Mouse (Mus musculus) intestine, embryonic 14.5 days (tissue): ENCODE data around the gene Fam213a. TPM values are rescaled to one million over a fixed set of nuclear protein-coding genes. Genes with fewer than 3 reads are reported as not detected.

Experiments used
- ATAC-seq: fragments of 200-750 bp; cut with Nextera tagmentation; replicated peaks from 2 replicates; pipeline ENCODE4 v1.8.0; 2017; ENCODE audit warnings: low read depth, moderate number of reproducible peaks, moderate TSS enrichment, moderate library complexity; ENCODE audit not compliant: low FRiP score, low TSS enrichment
- DNase-seq: peaks from one replicate; pipeline ENCODE4 v3.0.0-alpha.2; 2018; ENCODE audit warnings: low spot score
- H3K27ac ChIP-seq: fragments of 300-500 bp; sonication (generic); 2 replicates; pipeline ENCODE4 v1.5.1; 2014; ENCODE audit warnings: low read depth, mild to moderate bottlenecking, control low read depth
- H3K27me3 ChIP-seq: fragments of 300-500 bp; sonication (generic); replicated peaks from 2 replicates; pipeline ENCODE4 v1.6.1; 2014; ENCODE audit warnings: low read length, control low read depth; ENCODE audit not compliant: control insufficient read depth, insufficient read depth
- H3K36me3 ChIP-seq: fragments of 300-500 bp; sonication (generic); 2 replicates; pipeline ENCODE4 v1.6.1; 2014; ENCODE audit warnings: low read length, control low read depth; ENCODE audit not compliant: control insufficient read depth, insufficient read depth
- H3K4me1 ChIP-seq: fragments of 300-500 bp; sonication (generic); replicated peaks from 2 replicates; pipeline ENCODE4 v1.6.1; 2014; ENCODE audit warnings: low read length, control low read depth, mixed read lengths; ENCODE audit not compliant: control insufficient read depth, insufficient read depth
- H3K4me2 ChIP-seq: fragments of 300-500 bp; sonication (generic); 2 replicates; pipeline ENCODE4 v1.6.1; 2014; ENCODE audit warnings: low read length
- H3K4me3 ChIP-seq: fragments of 300-500 bp; sonication (generic); 2 replicates; pipeline ENCODE4 v1.5.1; 2014; ENCODE audit warnings: low read depth, low read length, control low read depth, mixed read lengths
- H3K9ac ChIP-seq: fragments of 300-500 bp; sonication (generic); 2 replicates; pipeline ENCODE4 v1.6.1; 2014; ENCODE audit warnings: mild to moderate bottlenecking, low read length
- H3K9me3 ChIP-seq: fragments of 300-500 bp; sonication (generic); 2 replicates; pipeline ENCODE4 v1.6.1; 2016; ENCODE audit warnings: low read length, control low read depth; ENCODE audit not compliant: control insufficient read depth
- WGBS: fragments of 180-500 bp; shearing (Covaris S2); extraction: QIAGEN DNeasy Blood & Tissue Kit; methylation state at CpG from one replicate; pipeline ENCODE4 v1.1.7; 2014; 5-methylcytosine and 5-hydroxymethylcytosine counted together
- polyA plus RNA-seq: library from polyadenylated mRNA; unstranded; fragments of >200 nt; fragmentation: Nextera tagmentation; extraction: Ambion mirVana; gene quantifications from 2 replicates; pipeline ENCODE4 v1.2.1, GENCODE M21; 2014

The Fam213a gene
- polyA plus RNA-seq, 1 experiment from 2014 or later, result 46.3 TPM

- DNase-seq, result peak; percentile 66
- 8% methylated on average over 6 of the region's 6 CpGs for WGBS
- Histone ChIP-seq H3K4me1 (peaks cover 21% of the 10 kb centered on the region), H3K4me2 (peak overlapping the region; percentile 62), H3K27ac (peak overlapping the region; percentile 71; the same call in 1 of the 2 replicates), H3K9me3 (no peaks in the 10 kb centered on the region), H3K9ac (peak overlapping the region; percentile 51), H3K36me3 (no peaks in the 10 kb centered on the region), H3K27me3 (no peaks in the 10 kb centered on the region), H3K4me3 (peak overlapping the region; percentile 78)
- no peak for ATAC-seq
These were observed 46.0 kb downstream of the Fam213a start for GRCm38 (mm10) chr14:40967598-40967900.

GRCm38 (mm10) chr14:40966862-40967597 is 46.6 kb downstream of the Fam213a start:
- Histone ChIP-seq H3K27me3 (no peaks in the 10 kb centered on the region), H3K36me3 (no peaks in the 10 kb centered on the region), H3K27ac (peak overlapping the region; percentile 90), H3K4me3 (peak overlapping the region; percentile 78), H3K9ac (peak overlapping the region; percentile 92), H3K4me1 (peaks cover 25% of the 10 kb centered on the region), H3K9me3 (no peaks in the 10 kb centered on the region), H3K4me2 (peak overlapping the region; percentile 85)
- under 1% methylated on average over 58 of the region's 62 CpGs for WGBS
- DNase-seq (peak; percentile 99), ATAC-seq (peak; percentile 93)

DNA sequence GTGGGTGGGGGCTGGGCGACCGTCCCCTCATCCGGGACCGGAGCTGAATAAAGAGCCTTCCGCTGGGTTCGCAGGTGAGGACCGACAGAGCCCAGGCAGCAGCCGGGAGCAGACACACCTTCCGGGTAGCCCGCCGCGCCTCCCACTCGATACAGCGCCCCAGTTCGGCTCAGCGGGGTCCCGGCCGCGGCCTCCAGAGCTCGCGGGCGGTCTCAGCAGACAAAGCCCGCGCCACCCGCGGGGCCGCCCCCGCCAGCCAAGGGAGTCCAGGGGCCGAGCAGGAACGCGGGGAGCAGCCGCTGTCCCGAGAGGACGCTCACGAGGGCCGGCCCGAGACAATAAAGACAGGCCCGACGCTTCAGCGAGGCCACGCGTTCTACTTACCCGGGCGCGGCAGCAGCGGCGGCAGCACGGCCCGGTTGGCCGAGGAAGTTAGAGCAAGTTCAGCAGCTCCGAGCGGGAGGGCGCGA is 47.2 kb downstream of the Fam213a start, which contains the start of gene Tspan14:
Gene Tspan14 (minus strand): TSS at position 416 of the 470 bp plus-strand sequence.
- H3K27me3 ChIP-seq, result no peaks in the 10 kb centered on the region
- no peaks in the 10 kb centered on the region for H3K36me3 ChIP-seq
- ATAC-seq, result peak; percentile 70
- peak within 1 kb of the TSS; percentile 78 for H3K4me3 ChIP-seq
- DNase-seq, result no peak
- H3K9me3 ChIP-seq, result no peaks in the 10 kb centered on the region
- peak within 1 kb of the TSS; percentile 90 for H3K27ac ChIP-seq
- WGBS, result under 1% methylated on average over 52 of the region's 54 CpGs
- H3K4me2 ChIP-seq, result peak within 1 kb of the TSS; percentile 85
- H3K4me1 ChIP-seq, result peaks cover 25% of the 10 kb centered on the region
- H3K9ac ChIP-seq, result peak within 1 kb of the TSS; percentile 92

DNA sequence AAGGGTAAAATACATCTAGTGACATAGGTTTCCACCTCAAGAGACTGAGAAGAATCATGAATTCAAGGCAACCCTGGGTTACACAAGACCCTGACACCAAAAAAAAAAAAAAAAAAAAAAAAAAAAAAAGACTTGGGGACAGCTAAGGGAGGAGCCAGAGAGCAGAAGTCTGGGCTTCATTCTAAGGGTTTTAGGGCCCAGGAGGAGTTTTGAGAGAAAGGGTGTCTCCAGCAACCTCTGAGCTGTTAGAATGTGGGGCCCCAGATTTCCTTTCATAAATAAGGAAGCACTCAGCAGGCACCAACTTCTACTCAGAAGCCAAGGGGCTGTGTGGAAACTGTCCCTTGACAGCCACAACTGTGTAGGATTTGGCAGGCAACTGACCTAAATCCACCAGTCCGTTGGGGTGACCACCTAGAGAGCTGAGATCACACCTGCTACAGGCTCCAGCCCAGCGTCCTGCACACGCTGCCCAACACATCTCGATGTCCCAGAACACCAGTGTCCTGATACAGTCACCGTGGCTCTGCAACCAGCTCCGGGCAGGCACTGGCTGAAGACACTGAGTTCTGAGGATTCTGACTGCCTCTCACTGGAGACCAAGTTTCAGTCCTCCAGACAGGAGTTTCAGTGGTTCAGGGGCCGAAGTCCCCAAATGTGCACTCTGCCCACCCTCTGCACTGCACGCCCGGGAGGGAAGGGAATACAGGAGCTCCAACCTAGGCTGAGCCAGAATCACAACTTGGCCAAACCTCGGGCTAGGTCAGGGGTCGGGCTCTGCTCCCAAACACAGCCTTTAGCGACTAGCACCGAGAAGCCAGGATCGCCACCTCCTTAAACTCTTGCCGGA is 47.9 kb downstream of the Fam213a start:
- Histone ChIP-seq H3K4me3 (peak overlapping the region; percentile 78), H3K27me3 (no peaks in the 10 kb centered on the region), H3K4me2 (peak overlapping the region; percentile 85), H3K4me1 (peaks cover 25% of the 10 kb centered on the region), H3K9ac (peak overlapping the region; percentile 92), H3K36me3 (no peaks in the 10 kb centered on the region), H3K9me3 (no peaks in the 10 kb centered on the region), H3K27ac (peak overlapping the region; percentile 90)
- DNase-seq (peak; percentile 81), ATAC-seq (peak; percentile 4)
- WGBS, result under 1% methylated on average over 15 of the region's 15 CpGs

DNA sequence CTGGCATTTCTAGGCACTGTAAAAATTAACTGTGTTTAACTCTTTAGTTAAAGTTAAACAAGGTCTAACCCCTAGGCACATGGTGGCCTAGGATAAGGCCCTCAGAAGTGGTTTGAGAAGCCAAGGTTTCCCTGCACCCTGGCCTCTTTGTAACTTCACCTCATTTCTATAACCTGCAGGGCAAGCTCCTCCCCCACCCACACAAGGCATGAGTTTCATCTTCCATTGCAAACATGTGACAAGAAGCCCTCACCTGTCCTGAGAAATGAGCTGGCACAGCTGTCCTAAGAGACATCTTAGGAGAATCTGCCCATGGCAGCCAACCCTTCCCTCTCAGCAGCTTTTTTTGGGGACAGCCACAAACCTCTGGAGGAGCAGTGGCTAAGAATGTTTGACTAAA is 48.7 kb downstream of the Fam213a start:
- peak overlapping the region; percentile 85 for H3K4me2 ChIP-seq
- no peak for DNase-seq
- no peak overlapping the region for H3K27ac ChIP-seq
- H3K4me1 ChIP-seq, result peaks cover 31% of the 10 kb centered on the region
- H3K9me3 ChIP-seq, result no peaks in the 10 kb centered on the region
- H3K27me3 ChIP-seq, result no peaks in the 10 kb centered on the region
- peak overlapping the region; percentile 78 for H3K4me3 ChIP-seq
- no peaks in the 10 kb centered on the region for H3K36me3 ChIP-seq
- ATAC-seq, result no peak
- H3K9ac ChIP-seq, result no peak overlapping the region; the same call in 1 of the 2 replicates

- H3K4me3 ChIP-seq, result no peak overlapping the region
- H3K9ac ChIP-seq, result no peak overlapping the region
- no peaks in the 10 kb centered on the region for H3K36me3 ChIP-seq
- no peak for ATAC-seq
- peaks cover 34% of the 10 kb centered on the region for H3K4me1 ChIP-seq
- no peaks in the 10 kb centered on the region for H3K27me3 ChIP-seq
- WGBS, result 91% methylated on average over 3 of the region's 3 CpGs
- H3K27ac ChIP-seq, result no peak overlapping the region
- DNase-seq, result no peak
- H3K9me3 ChIP-seq, result no peaks in the 10 kb centered on the region
- peak overlapping the region; percentile 85 for H3K4me2 ChIP-seq
These were observed 49.4 kb downstream of the Fam213a start for GRCm38 (mm10) chr14:40964214-40964610.

GRCm38 (mm10) chr14:40963501-40964213 is 49.9 kb downstream of the Fam213a start:
- Histone ChIP-seq H3K36me3 (no peaks in the 10 kb centered on the region), H3K4me2 (no peak overlapping the region), H3K4me1 (peaks cover 40% of the 10 kb centered on the region), H3K9ac (no peak overlapping the region), H3K9me3 (no peaks in the 10 kb centered on the region), H3K4me3 (no peak overlapping the region), H3K27ac (no peak overlapping the region), H3K27me3 (no peaks in the 10 kb centered on the region)
- ATAC-seq, result no peak
- WGBS, result 60% methylated on average over 3 of the region's 3 CpGs
- no peak for DNase-seq
